Mouse (Mus musculus) c-Kit-positive CD71-negative TER-119-negative erythroid progenitor cells, embryonic 14.5 days (primary cell): Measurements from ENCODE around the gene Ube2q2.
A peak's percentile ranks its signal among the peaks of the same experiment; 100 is the strongest.
"Not testable (repeated sequence)": the region's sequence is repeated elsewhere in the genome, so short reads cannot be mapped to it uniquely, and the experiment has no call there.

Experiments
- DNase-seq: peaks from one replicate; pipeline ENCODE4 v3.0.0-alpha.2; 2013; ENCODE audit warnings: low read depth

Gene Ube2q2

DNA sequence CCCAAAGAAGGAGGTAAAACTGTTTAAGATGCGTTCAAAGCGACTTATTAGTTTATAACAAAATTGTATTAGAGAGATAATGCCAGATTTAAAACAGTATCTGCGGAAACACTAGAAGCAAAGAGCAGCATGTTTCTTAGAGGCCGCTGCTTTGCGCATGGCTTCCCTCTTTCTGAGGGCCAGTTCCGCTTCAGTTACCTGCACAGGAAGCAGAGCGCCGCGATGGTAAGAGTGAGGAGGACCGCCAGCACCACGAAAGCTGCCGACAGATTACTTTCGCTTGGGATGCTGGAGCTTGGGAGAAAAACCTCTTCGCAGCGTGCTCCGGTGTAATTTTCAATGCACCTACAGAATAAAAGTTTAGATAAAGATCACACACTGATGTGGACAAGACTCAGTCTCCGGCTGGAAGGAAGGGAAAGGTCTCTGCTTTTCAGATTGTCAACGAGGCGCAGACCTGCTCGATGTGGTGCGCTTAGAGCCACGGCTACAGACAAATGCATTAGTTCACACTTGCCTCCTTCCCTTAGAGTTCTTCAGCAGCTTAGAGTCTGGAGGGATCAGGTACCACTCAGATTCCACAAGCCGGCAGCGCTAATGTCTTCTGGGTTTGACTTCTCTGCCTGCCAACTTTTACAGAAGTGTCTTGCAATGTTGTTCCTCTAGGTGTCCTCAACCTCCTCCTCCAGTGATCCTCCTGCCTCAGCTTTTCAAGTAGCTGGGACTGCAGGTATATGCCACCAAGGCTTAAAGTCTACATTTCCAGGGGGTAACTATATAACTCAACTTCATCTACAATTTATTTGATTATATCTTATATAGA is 93.4 kb downstream of the Ube2q2 start:
- DNase-seq = peak; percentile 33

- DNase-seq = no peak
These were observed 94.6 kb downstream of the Ube2q2 start for GRCm38 (mm10) chr9:55243280-55243679.

GRCm38 (mm10) chr9:55244079-55244478 is 95.4 kb downstream of the Ube2q2 start:
- no peak for DNase-seq

DNA sequence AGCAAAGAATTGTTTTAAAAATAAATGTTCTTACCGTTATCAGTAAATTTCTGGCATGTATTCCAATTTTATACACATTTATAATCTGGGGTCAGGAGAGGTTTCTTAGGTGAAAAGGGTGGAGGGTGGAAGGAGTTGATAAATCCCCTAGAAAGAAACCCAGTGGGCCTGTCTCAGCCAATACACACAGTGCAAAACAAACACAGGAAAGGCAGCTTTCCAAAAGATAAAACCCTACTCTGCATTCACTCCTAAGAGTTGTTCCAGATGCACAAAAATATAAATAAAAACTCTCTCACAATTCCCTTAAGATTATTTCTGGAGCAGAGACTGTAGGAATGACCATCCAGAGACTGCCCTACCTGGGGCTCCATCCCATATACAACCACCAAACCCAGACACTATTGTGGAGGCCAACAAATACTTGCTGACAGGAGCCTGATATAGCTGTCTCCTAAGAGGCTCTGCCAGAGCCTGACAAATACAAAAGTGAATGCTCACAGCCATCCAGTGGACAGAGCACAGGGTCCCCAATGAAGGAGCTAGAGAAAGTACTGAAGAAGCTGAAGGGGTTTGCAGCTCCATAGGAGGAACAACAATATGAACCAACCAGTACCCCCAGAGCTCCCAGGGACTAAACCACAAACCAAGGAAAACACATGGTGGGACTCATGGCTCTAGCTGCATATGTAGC is 96.5 kb downstream of the Ube2q2 start:
- not testable (repeated sequence) for DNase-seq

GRCm38 (mm10) chr9:55246440-55246839 is 97.8 kb downstream of the Ube2q2 start:
- no peak for DNase-seq

- DNase-seq = no peak
These were observed 98.3 kb downstream of the Ube2q2 start for GRCm38 (mm10) chr9:55246918-55247317.

DNA sequence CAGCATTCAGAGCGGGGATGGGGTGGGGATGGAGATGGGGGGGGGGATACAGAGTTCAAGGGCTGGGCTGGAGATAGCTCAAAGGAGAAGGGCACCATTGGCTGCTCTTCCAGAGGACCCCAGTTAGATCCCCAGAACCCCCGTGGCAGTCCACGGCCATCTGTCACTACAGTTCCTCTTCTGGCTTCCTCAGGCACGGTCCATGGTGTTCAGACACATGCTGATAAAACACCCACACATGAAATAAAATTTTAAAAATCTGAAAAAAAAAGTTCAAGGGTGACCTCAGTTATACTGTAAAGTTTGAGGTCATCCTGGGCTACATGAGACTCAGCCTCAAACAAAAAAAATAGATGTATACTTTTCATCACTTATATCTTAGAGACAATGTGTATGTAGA is 99.8 kb downstream of the Ube2q2 start:
- DNase-seq = no peak

DNA sequence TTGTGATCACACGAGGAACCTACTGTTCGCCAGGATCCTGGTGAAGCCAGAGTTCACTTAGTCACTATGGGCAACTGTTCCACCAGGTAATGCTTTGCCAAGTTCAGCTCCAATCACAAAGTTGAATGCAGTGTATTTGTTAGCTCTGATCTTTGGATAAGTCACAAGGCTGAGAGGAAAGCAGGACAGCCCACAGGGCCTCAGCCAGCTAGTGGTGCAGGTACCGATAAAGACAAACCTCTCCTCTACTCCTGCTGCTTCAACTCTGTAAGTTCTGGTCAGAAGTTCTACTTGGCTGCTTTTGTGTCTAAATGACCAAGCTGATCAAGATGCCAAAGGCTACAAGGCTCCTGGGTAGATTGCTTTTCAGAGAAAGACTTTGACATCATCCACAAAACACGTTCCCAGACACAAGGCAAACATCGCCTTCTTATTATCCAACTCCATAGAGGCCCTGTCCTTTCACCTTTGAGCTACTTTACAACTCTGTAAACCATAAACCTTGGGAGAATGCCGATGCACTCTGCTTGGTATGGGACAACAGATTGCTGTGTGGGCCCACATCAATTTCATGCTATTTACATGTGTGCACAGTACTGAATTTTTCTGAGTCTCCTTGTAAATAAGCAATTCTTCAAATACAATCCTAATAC is 102.1 kb downstream of the Ube2q2 start:
- DNase-seq = no peak

GRCm38 (mm10) chr9:55252097-55252496 is 103.4 kb downstream of the Ube2q2 start:
- not testable (repeated sequence) for DNase-seq

GRCm38 (mm10) chr9:55253849-55254248 is 105.2 kb downstream of the Ube2q2 start:
- DNase-seq = no peak

GRCm38 (mm10) chr9:55255056-55255455 is 106.4 kb downstream of the Ube2q2 start:
- no peak for DNase-seq

GRCm38 (mm10) chr9:55255604-55256003 is 107.0 kb downstream of the Ube2q2 start:
- DNase-seq = no peak

DNA sequence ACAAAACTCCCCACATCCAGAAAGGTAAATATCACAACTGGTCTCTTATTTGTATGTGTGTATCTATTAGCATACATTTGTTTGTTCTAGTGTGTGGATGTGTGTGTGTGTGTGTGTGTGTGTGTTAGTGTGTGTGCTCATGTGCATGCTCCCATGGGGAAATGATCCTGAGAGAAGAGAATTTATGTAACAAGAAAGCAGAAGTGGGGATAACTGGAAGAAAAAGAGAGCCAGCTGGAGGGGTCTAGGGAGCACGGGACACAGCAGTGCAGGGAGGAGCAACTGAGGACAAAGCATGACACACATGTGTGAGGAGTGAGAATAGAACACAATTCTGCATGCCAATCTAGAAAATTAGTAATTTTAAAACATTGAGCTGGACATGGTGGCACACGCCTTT is 108.5 kb downstream of the Ube2q2 start:
- DNase-seq = no peak
